Mouse (Mus musculus) lung, postnatal 25 days (tissue): ENCODE measurements around the gene Cryzl2.
A peak's percentile ranks its signal among the peaks of the same experiment; 100 is the strongest.

Experiments
- DNase-seq: peaks from one replicate; pipeline ENCODE4 v3.0.0; 2022; ENCODE audit warnings: low spot score

The Cryzl2 gene

GRCm38 (mm10) chr1:157443026-157443722 lies 15.2 kb upstream of the Cryzl2 start:
- peak; percentile 79 for DNase-seq

DNA sequence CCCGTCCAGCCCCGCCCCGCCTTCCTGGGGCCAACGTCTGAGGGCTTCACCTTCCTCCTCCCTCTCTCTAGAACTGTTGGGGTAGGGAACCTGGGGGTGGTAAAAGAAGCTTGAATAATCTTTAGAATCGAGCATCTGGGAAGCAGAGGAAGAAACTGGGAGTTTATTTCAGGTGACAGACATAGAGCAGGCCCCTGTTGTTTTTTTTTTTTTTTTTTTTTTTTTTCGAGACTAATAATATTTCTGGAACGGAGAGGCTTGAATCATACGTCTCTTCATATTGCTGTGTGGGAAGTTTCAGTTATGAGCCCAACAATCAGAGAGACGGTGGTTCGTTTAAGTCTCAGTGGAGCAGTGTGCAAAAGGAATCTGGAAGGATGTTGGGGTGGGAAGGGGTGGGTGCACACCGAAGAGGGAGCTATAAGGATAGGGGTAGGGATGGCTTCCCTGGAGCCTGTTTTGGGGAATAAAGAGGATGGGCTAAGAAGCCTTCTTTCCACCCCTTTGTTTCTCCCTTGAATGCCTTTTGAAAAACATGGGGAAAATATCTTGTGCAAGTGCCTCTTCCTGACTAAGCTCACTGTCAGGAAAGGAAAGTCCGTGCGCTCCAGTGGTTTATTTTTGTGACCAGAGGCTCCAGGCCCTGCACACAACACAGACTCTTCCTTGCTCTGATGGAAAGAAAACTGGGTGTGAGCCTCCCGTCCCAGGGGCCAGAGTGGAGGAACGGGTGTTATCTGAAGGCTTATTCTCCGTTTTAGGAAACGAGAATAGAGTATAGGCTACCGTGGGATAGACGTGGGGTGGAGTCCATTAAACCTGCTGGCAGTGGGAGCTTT lies 14.4 kb upstream of the Cryzl2 start:
- no peak for DNase-seq

GRCm38 (mm10) chr1:157444632-157445300 lies 13.6 kb upstream of the Cryzl2 start:
- no peak for DNase-seq

- DNase-seq, result no peak
These were observed 12.9 kb upstream of the Cryzl2 start for GRCm38 (mm10) chr1:157445398-157445910.

DNA sequence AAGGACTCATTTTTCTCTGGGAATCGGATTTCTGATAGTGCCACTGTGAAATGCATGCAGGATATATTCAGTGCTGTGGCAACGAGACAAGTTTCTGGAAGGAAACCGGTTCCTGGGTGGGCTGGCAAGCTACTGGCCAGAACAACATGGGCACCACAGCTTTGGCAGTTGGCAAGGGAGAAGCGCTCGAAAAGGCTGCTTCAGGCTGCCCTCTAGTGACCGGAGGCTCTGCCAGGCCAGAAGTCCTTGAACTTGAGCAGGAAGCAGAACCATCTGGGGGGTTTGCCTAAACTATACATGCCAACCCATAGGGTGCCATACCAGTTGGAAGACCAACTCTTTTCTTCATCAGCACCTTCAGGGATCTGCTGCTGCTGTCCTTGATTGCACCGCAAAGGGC lies 12.1 kb upstream of the Cryzl2 start:
- peak; percentile 83 for DNase-seq

GRCm38 (mm10) chr1:157447142-157447541 lies 11.2 kb upstream of the Cryzl2 start:
- DNase-seq, result no peak

- DNase-seq, result no peak
These were observed 10.1 kb upstream of the Cryzl2 start for GRCm38 (mm10) chr1:157448164-157448804.

GRCm38 (mm10) chr1:157448805-157449188 lies 9.6 kb upstream of the Cryzl2 start:
- DNase-seq, result no peak

GRCm38 (mm10) chr1:157449532-157449931 lies 8.8 kb upstream of the Cryzl2 start:
- no peak for DNase-seq

GRCm38 (mm10) chr1:157449981-157450636 lies 8.3 kb upstream of the Cryzl2 start:
- DNase-seq, result peak; percentile 66

- DNase-seq, result no peak
These were observed 6.1 kb upstream of the Cryzl2 start for GRCm38 (mm10) chr1:157452284-157452683.

- DNase-seq, result no peak
These were observed 5.4 kb upstream of the Cryzl2 start for GRCm38 (mm10) chr1:157452759-157453549.

GRCm38 (mm10) chr1:157454876-157455275 lies 3.5 kb upstream of the Cryzl2 start:
- DNase-seq, result no peak

DNA sequence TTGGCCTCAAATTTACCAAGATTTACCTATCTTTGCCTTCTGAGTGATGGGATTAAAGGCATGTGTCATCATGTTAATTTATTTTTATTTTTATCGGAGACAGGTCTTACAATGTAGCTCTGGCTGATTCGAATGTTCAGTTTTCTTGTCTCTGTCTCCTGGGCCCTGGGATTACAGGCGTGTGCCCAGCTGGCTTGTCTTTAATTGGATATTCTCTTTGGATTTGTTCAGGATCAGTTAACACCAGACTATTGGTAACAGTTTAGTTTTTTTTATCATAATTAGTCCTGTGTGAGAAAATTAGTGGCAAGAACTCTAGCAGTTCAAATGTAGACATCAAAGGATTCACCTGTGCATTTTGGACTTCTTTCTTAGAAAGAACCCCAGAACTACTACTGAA lies 588 bp upstream of the Cryzl2 start:
- no peak for DNase-seq

GRCm38 (mm10) chr1:157459904-157460303 lies 1.5 kb downstream of the Cryzl2 start:
- no peak for DNase-seq

DNA sequence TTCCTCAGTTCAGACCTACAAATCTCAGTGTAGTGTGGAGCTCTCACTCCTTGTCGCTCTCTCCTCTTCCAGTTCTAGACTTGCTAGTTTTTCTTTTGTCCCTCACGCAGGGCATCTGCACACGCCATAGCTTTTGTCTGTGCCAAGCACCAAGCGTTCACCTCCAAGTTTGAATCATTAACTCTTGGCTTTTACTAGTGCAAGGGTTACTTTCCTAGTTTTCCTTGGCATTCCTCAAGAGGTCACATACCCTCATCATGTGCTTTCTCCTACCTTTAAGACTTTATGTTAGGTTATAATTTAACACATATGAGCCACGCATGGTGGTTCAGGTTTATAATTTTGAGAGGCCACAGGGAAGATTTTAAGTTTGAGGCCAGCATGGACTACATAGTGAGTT lies 2.9 kb downstream of the Cryzl2 start:
- DNase-seq, result no peak

DNA sequence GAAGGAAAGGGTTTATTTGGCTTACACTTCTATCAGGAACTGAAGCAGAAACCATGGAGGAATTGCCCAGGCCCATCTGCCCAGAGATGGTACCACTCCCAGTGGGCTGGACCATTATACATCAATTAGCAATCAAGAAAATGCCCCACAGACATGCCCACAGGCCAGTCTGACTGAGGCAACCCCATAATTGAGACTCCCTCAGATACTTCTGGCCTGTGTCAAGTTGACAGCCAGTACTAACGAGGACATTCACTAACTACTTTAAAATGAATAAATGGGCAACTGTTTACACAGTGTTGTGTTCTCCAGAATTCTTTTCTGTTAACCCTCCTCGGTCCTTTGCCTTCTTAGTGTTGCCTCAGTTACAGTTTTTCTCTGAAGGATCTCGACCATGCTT lies 4.0 kb downstream of the Cryzl2 start:
- DNase-seq, result no peak

DNA sequence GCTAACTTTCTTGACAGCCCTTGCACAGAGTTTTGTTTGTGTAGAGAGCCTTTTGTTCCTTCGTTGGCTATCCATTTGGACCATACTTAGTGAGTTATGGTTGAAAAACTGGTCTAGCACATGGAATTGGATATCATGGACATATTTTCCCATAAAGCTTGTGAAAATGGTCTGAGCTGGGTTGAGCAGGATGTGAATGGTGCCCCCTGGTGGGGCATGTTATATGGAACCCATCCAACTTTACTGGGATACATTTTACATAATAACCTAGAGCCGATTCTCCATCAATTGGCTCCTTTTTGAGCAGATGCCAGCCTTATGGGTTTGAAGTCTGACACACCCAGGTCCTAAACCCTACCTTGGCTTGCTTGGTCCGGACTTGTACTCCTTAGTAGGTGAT lies 6.8 kb downstream of the Cryzl2 start:
- DNase-seq, result no peak

GRCm38 (mm10) chr1:157467866-157468265 lies 9.5 kb downstream of the Cryzl2 start:
- no peak for DNase-seq

- DNase-seq, result no peak
These were observed 12.5 kb downstream of the Cryzl2 start for GRCm38 (mm10) chr1:157470761-157471386.
